Mouse (Mus musculus) kidney, adult 2 months (tissue): ENCODE measurements around the gene Tln2.

Experiments used
- CTCF ChIP-seq: fragments of 200-500 bp; conservative IDR thresholded peaks from 2 replicates; pipeline ENCODE4 v1.5.1; 2011; ENCODE audit warnings: low read depth, mild to moderate bottlenecking, control low read depth, low read length, moderate library complexity, mixed read lengths; ENCODE audit not compliant: insufficient read depth, insufficient read length
- POLR2A ChIP-seq: fragments of 200-500 bp; IDR thresholded peaks from one replicate; pipeline ENCODE4 v1.6.1; 2011; ENCODE audit warnings: low read depth, low read length, control low read depth

GRCm38 (mm10) chr9:67191488-67192331, 367.8 kb downstream of the Tln2 start:
- TF ChIP-seq POLR2A = no peak
- no peak for TF ChIP-seq CTCF
